Comparison of ENCODE assay signal across 26 mouse cellular contexts in the genomic region with DNA sequence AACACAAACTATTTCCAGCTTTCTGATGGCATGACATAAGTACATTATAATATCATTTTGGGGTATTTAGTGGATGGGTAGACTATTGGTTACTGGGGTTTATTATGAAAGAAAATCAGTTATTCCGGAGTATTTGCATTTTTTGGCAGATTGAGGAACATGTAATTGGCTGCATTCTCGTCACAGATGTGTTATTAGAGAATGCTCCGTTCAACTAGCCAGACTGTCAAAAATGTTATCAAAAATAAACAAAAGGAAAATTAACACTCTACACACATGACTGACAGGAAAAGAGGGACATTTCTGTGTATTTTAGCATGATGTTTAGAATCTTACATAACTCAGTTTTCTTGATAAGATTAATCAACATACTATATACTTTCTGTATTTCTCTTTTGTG.
"Had no signal": no experiment of that assay in that cellular context is flagged by ENCODE, and none has a peak within 500 bp of the region (broad histone marks: within the 10 kb centered on the region; RNA-seq: fewer than 3 reads in every experiment).

No protein-coding gene starts in this region.

- H3K27ac ChIP-seq: heart, adult 2 months; heart, embryonic 13.5 days; heart, embryonic 15.5 days; hindbrain, embryonic 13.5 days; hindbrain, embryonic 15.5 days; hindbrain, postnatal 0 days; kidney, embryonic 15.5 days; kidney, postnatal 0 days; limb, embryonic 13.5 days; limb, embryonic 15.5 days; liver, embryonic 12.5 days; liver, embryonic 14.5 days had no signal

- ATAC-seq: hindbrain, postnatal 0 days; intestine, embryonic 16.5 days; liver, embryonic 12.5 days had no signal

- H3K27me3 ChIP-seq: heart, embryonic 13.5 days; heart, embryonic 15.5 days; hindbrain, embryonic 13.5 days; hindbrain, embryonic 15.5 days; kidney, embryonic 15.5 days; limb, embryonic 13.5 days; limb, embryonic 15.5 days; liver, embryonic 12.5 days had no signal

- H3K9ac ChIP-seq: heart, embryonic 13.5 days; heart, embryonic 15.5 days; hindbrain, embryonic 13.5 days; hindbrain, embryonic 15.5 days; kidney, embryonic 15.5 days; limb, embryonic 13.5 days; limb, embryonic 15.5 days; liver, embryonic 12.5 days; liver, embryonic 14.5 days had no signal

- DNase-seq: gastrocnemius, postnatal 14 days; gastrocnemius, postnatal 36 days; heart, adult 11 months; heart, adult 2 months; heart, postnatal 14 days; heart, postnatal 36 days; kidney, adult 11 months; kidney, adult 2 months; kidney, adult 9 months; kidney, postnatal 14 days; kidney, postnatal 36 days; layer of hippocampus, postnatal 36 days; left cerebral cortex, postnatal 4 days had no signal

- H3K4me1 ChIP-seq: heart, embryonic 13.5 days; heart, embryonic 15.5 days; hindbrain, embryonic 13.5 days; hindbrain, embryonic 15.5 days; kidney, embryonic 15.5 days; limb, embryonic 13.5 days; limb, embryonic 15.5 days; liver, embryonic 12.5 days had no signal

- H3K4me3 ChIP-seq: heart, adult 2 months; heart, embryonic 13.5 days; heart, embryonic 15.5 days; hindbrain, embryonic 13.5 days; hindbrain, embryonic 15.5 days; kidney, embryonic 15.5 days; limb, embryonic 13.5 days; limb, embryonic 15.5 days; liver, embryonic 12.5 days had no signal

- H3K4me2 ChIP-seq: heart, embryonic 11.5 days; heart, embryonic 13.5 days; heart, embryonic 15.5 days; hindbrain, embryonic 13.5 days; hindbrain, embryonic 15.5 days; kidney, embryonic 15.5 days; limb, embryonic 13.5 days; limb, embryonic 15.5 days; liver, embryonic 12.5 days had no signal

- H3K36me3 ChIP-seq: heart, embryonic 13.5 days; heart, embryonic 15.5 days; hindbrain, embryonic 13.5 days; hindbrain, embryonic 15.5 days; kidney, embryonic 15.5 days; limb, embryonic 13.5 days; limb, embryonic 15.5 days; liver, embryonic 12.5 days had no signal

- H3K9me3 ChIP-seq: heart, embryonic 13.5 days; heart, embryonic 15.5 days; hindbrain, embryonic 13.5 days; hindbrain, embryonic 15.5 days; kidney, embryonic 15.5 days; limb, embryonic 13.5 days; limb, embryonic 15.5 days; liver, embryonic 12.5 days had no signal
